Mouse (Mus musculus) hindbrain, embryonic 15.5 days (tissue): ENCODE measurements around the gene Stk38. TPM values are rescaled to one million over a fixed set of nuclear protein-coding genes. Genes with fewer than 3 reads are reported as not detected.

Source experiments
- ATAC-seq: fragments of 200-750 bp; cut with Nextera tagmentation; 2 replicates; pipeline ENCODE4 v1.8.0; 2017; ENCODE audit warnings: low read depth, moderate number of reproducible peaks, moderate TSS enrichment; ENCODE audit not compliant: low FRiP score
- H3K27ac ChIP-seq: fragments of 300-500 bp; sonication (generic); replicated peaks from 2 replicates; pipeline ENCODE4 v1.5.1; 2015; ENCODE audit warnings: mild to moderate bottlenecking, inconsistent platforms
- H3K27me3 ChIP-seq: fragments of 300-500 bp; sonication (generic); 2 replicates; pipeline ENCODE4 v1.6.1; 2015; ENCODE audit warnings: control low read depth, inconsistent platforms
- H3K36me3 ChIP-seq: fragments of 300-500 bp; sonication (generic); 2 replicates; pipeline ENCODE4 v1.6.1; 2015; ENCODE audit warnings: control low read depth, inconsistent platforms
- H3K4me1 ChIP-seq: fragments of 300-500 bp; sonication (generic); replicated peaks from 2 replicates; pipeline ENCODE4 v1.6.1; 2015; ENCODE audit warnings: control low read depth, inconsistent platforms
- H3K4me2 ChIP-seq: fragments of 300-500 bp; sonication (generic); 2 replicates; pipeline ENCODE4 v1.6.1; 2015; ENCODE audit warnings: moderate library complexity, mild to moderate bottlenecking, inconsistent platforms
- H3K4me3 ChIP-seq: fragments of 300-500 bp; sonication (generic); 2 replicates; pipeline ENCODE4 v1.5.1; 2015; ENCODE audit warnings: mild to moderate bottlenecking, inconsistent platforms
- H3K9ac ChIP-seq: fragments of 300-500 bp; sonication (generic); 2 replicates; pipeline ENCODE4 v1.6.1; 2015; ENCODE audit warnings: inconsistent platforms
- H3K9me3 ChIP-seq: fragments of 300-500 bp; sonication (generic); 2 replicates; pipeline ENCODE4 v1.6.1; 2016; ENCODE audit warnings: control low read depth, inconsistent platforms
- WGBS: fragments of 180-500 bp; shearing (Covaris S2); methylation state at CpG from one replicate; pipeline ENCODE4 v1.1.7; 2015; 5-methylcytosine and 5-hydroxymethylcytosine counted together
- polyA plus RNA-seq: library from polyadenylated mRNA; unstranded; fragments of >200 nt; fragmentation: Nextera tagmentation; extraction: Ambion mirVana; gene quantifications from 2 replicates; pipeline ENCODE4 v1.2.1, GENCODE M21; 2015

Stk38 gene
- polyA plus RNA-seq, 1 experiment from 2014 or later: 83.0 TPM

DNA sequence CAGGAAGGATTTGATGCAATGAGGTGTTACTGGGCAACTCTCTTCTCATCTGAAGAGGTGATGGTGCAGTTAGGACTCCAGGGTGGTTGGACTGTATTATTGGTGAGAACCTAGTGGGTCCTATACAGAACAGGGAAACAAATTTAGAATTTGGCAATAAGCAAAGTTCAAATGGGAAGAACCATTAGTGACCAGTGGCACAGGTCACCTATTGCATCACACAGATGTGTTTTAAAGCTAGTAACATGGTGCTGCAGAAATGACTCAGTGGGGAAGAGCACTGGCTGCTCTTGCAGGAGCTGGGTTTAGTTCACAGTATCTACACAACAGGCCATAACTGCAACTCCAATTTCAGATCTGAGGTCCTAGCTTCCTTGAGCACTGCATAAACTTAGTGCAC is 37.7 kb downstream of the Stk38 start:
- ATAC-seq: no peak

DNA sequence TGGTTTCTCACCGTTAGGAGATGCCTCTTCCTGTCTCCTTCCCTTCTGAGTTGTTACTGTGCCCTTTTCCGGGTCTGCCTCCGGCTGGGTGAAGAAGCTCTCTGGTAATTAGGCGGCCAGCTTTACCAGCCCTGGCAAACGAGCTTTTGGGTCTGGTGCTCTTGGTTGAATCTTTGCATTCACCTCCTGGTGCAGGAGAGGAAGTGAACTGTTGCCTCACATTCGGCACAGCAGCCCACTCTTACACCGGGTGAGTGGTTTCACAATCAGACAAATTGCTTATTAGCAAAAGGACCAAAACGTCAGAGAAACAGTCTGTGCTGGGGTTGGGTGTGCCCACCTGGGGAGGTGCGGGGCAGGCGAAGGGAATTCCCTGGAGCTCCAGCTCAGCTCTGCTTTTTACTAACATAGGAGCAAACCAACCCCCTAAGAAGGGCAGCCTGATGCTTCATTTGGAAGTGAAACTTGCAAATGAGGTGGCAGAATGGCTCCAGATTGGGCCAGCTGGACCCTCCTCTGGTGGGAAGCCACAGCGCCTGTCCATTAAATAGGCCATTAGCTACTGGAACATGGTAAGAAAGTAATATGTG is 40.7 kb downstream of the Stk38 start:
- Histone ChIP-seq H3K9ac (no peak overlapping the region), H3K4me2 (no peak overlapping the region), H3K4me3 (no peak overlapping the region), H3K27me3 (no peaks in the 10 kb centered on the region), H3K27ac (no peak overlapping the region), H3K36me3 (peaks cover 79% of the 10 kb centered on the region), H3K9me3 (no peaks in the 10 kb centered on the region), H3K4me1 (no peaks in the 10 kb centered on the region)
- no peak for ATAC-seq
- 76% methylated on average over 11 of the region's 11 CpGs for WGBS

More for the DNA sequence above, 37.7 kb downstream of the Stk38 start:
- Histone ChIP-seq H3K9ac (no peak overlapping the region), H3K9me3 (no peaks in the 10 kb centered on the region), H3K4me3 (no peak overlapping the region), H3K4me2 (no peak overlapping the region), H3K27me3 (no peaks in the 10 kb centered on the region), H3K4me1 (no peaks in the 10 kb centered on the region), H3K36me3 (peaks cover 83% of the 10 kb centered on the region), H3K27ac (no peak overlapping the region)

GRCm38 (mm10) chr17:28961596-28961995 is 46.2 kb downstream of the Stk38 start:
- Histone ChIP-seq H3K9me3 (no peaks in the 10 kb centered on the region), H3K27ac (no peak overlapping the region), H3K4me3 (no peak overlapping the region), H3K36me3 (peaks cover 47% of the 10 kb centered on the region), H3K9ac (no peak overlapping the region), H3K27me3 (no peaks in the 10 kb centered on the region), H3K4me2 (no peak overlapping the region), H3K4me1 (no peaks in the 10 kb centered on the region)
- WGBS: 79% methylated on average over 10 of the region's 10 CpGs
- no peak for ATAC-seq

DNA sequence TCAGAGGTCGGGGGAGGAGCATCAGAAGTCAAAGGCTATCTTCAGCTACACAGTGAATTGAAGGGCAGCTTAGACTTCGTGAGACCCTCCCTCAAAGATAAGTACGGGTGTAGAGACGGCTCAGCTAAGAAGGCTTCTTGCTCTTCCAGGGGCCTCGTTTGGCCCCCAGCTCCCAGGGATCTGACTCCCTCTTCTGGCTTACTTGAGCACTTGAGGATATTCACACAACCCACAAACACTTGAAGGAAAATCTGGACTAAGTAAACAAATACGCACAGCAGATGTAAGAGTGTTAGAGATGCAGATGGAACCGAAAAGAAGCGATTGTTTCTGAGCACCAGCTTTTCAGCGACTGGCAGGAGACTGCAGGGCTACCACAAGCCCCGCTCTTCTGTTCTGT is 47.2 kb downstream of the Stk38 start:
- no peak overlapping the region for H3K4me2 ChIP-seq
- H3K36me3 ChIP-seq: peaks cover 37% of the 10 kb centered on the region
- no peak overlapping the region for H3K9ac ChIP-seq
- H3K27ac ChIP-seq: no peak overlapping the region
- no peak for ATAC-seq
- 78% methylated on average over 10 of the region's 10 CpGs for WGBS
- no peaks in the 10 kb centered on the region for H3K9me3 ChIP-seq
- H3K27me3 ChIP-seq: no peaks in the 10 kb centered on the region
- no peak overlapping the region for H3K4me3 ChIP-seq
- H3K4me1 ChIP-seq: no peaks in the 10 kb centered on the region

GRCm38 (mm10) chr17:28954416-28954815 is 53.4 kb downstream of the Stk38 start:
- no peaks in the 10 kb centered on the region for H3K9me3 ChIP-seq
- no peak overlapping the region for H3K9ac ChIP-seq
- H3K4me3 ChIP-seq: no peak overlapping the region
- H3K4me1 ChIP-seq: peaks cover 27% of the 10 kb centered on the region
- H3K27me3 ChIP-seq: no peaks in the 10 kb centered on the region
- no peak overlapping the region for H3K27ac ChIP-seq
- no peak for ATAC-seq
- over 99% methylated on average over 9 of the region's 9 CpGs for WGBS
- peak overlapping the region; percentile 68 for H3K4me2 ChIP-seq
- H3K36me3 ChIP-seq: no peaks in the 10 kb centered on the region

DNA sequence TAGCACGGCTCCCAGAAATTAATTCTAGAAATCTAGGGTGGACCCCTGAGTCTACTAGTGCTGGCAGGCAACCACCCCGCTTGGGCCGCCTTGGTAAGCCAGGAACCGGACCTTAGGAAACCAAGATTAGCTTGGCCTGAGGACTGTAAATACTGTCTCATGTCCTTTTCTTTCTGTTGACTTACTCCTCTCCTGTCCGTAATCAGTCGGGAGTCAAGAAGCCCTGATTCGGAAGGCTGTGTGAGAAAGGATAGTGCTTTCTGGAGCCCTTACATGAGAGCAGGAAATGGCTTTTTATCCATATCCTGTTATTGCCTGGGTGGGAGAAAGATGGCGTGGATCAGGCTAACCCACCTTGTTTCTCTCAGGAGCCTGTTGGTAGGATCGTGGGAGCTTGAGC is 54.5 kb downstream of the Stk38 start:
- no peaks in the 10 kb centered on the region for H3K9me3 ChIP-seq
- ATAC-seq: no peak
- 18% methylated on average over 9 of the region's 9 CpGs for WGBS
- peak overlapping the region; percentile 99 for H3K27ac ChIP-seq
- H3K9ac ChIP-seq: peak overlapping the region; percentile 67
- H3K4me3 ChIP-seq: peak overlapping the region; percentile 81
- H3K27me3 ChIP-seq: no peaks in the 10 kb centered on the region
- H3K4me2 ChIP-seq: peak overlapping the region; percentile 68
- peaks cover 27% of the 10 kb centered on the region for H3K4me1 ChIP-seq
- H3K36me3 ChIP-seq: no peaks in the 10 kb centered on the region

- 2% methylated on average over 68 of the region's 80 CpGs for WGBS
- peak within 1 kb of the TSS; percentile 67 for H3K9ac ChIP-seq
Measured at GRCm38 (mm10) chr17:28951831-28952799, 55.7 kb downstream of the Stk38 start, which contains the start of gene Kctd20. Gene Kctd20 (plus strand): TSS chr17:28951950.

GRCm38 (mm10) chr17:28950751-28951150 is 57.0 kb downstream of the Stk38 start:
- peaks cover 27% of the 10 kb centered on the region for H3K4me1 ChIP-seq
- H3K9me3 ChIP-seq: no peaks in the 10 kb centered on the region
- no peaks in the 10 kb centered on the region for H3K27me3 ChIP-seq
- WGBS: 86% methylated on average over 4 of the region's 4 CpGs
- ATAC-seq: no peak
- no peak overlapping the region for H3K4me3 ChIP-seq
- no peak overlapping the region for H3K4me2 ChIP-seq
- H3K9ac ChIP-seq: no peak overlapping the region
- H3K27ac ChIP-seq: no peak overlapping the region
- no peaks in the 10 kb centered on the region for H3K36me3 ChIP-seq

More at GRCm38 (mm10) chr17:28951831-28952799, 55.7 kb downstream of the Stk38 start, which contains the start of gene Kctd20:
- peak within 1 kb of the TSS; percentile 68 for H3K4me2 ChIP-seq
- ATAC-seq: peak; percentile 93
- no peaks in the 10 kb centered on the region for H3K27me3 ChIP-seq
- H3K9me3 ChIP-seq: no peaks in the 10 kb centered on the region
- H3K27ac ChIP-seq: peak within 1 kb of the TSS; percentile 99
- H3K36me3 ChIP-seq: no peaks in the 10 kb centered on the region
- H3K4me1 ChIP-seq: peaks cover 27% of the 10 kb centered on the region
- H3K4me3 ChIP-seq: peak within 1 kb of the TSS; percentile 81

DNA sequence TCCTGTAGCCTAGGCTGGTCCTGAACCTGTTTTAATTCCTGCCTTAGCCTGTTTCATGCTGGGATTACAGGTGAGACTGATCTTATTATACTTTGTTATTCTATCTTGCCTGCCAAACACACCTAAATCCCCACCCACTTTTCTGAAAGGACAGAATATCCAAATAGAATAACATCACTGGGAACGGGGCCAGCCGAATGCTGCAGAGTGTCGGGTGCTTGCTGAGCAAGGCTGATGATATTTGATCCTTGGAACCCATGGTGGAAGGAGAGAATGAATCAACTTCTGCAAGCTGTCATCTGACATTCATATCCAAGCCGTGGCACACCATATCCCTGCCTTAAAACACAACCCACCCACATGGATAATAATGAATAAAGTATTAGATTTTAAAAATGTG is 59.1 kb downstream of the Stk38 start:
- no peaks in the 10 kb centered on the region for H3K27me3 ChIP-seq
- ATAC-seq: no peak
- H3K4me2 ChIP-seq: no peak overlapping the region
- H3K9me3 ChIP-seq: no peaks in the 10 kb centered on the region
- no peak overlapping the region for H3K4me3 ChIP-seq
- WGBS: 77% methylated on average over 4 of the region's 4 CpGs
- H3K9ac ChIP-seq: no peak overlapping the region
- peaks cover 14% of the 10 kb centered on the region for H3K4me1 ChIP-seq
- no peak overlapping the region for H3K27ac ChIP-seq
- H3K36me3 ChIP-seq: no peaks in the 10 kb centered on the region

- WGBS: 94% methylated on average over 19 of the region's 19 CpGs
- H3K36me3 ChIP-seq: no peaks in the 10 kb centered on the region
- ATAC-seq: no peak
- no peaks in the 10 kb centered on the region for H3K27me3 ChIP-seq
- H3K4me2 ChIP-seq: no peak overlapping the region
- peaks cover 8% of the 10 kb centered on the region for H3K4me1 ChIP-seq
- H3K9me3 ChIP-seq: no peaks in the 10 kb centered on the region
- no peak overlapping the region for H3K27ac ChIP-seq
- H3K4me3 ChIP-seq: no peak overlapping the region
- no peak overlapping the region for H3K9ac ChIP-seq
Measured at GRCm38 (mm10) chr17:28947011-28947939, 60.5 kb downstream of the Stk38 start.

DNA sequence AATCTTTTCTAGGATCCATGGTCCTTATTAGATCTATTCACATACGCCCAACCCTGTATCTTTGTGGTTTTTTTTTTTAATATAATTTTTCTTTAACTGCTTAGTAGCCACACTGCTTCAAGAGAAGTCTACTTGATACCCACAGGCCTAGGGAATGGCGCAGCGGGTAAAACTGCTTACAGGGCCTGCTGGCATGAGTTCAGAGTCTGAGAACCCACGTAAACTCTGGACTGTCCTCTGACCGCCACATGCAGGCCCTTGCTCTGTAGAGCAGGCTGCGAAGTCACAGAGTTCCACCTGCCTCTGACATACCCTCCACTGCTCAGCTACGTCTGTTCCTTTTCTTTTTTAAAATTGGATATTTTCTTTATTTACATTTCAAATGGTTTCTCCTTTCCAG is 63.3 kb downstream of the Stk38 start:
- WGBS: 90% methylated on average over 7 of the region's 7 CpGs
- Histone ChIP-seq H3K4me1 (no peaks in the 10 kb centered on the region), H3K27me3 (no peaks in the 10 kb centered on the region)

More for the DNA sequence above, 63.3 kb downstream of the Stk38 start:
- H3K9ac ChIP-seq: no peak overlapping the region
- ATAC-seq: no peak
- H3K4me3 ChIP-seq: no peak overlapping the region
- H3K4me2 ChIP-seq: no peak overlapping the region
- no peaks in the 10 kb centered on the region for H3K9me3 ChIP-seq
- H3K36me3 ChIP-seq: no peaks in the 10 kb centered on the region
- no peak overlapping the region for H3K27ac ChIP-seq
